Mouse (Mus musculus): Measurements from ENCODE around the gene Znrf2. TPM values are rescaled to one million over a fixed set of nuclear protein-coding genes. Genes with fewer than 3 reads are reported as not detected.
A peak's percentile ranks its signal among the peaks of the same experiment; 100 is the strongest.
"Not testable (repeated sequence)": the region's sequence is repeated elsewhere in the genome, so short reads cannot be mapped to it uniquely, and the experiment has no call there.

Znrf2 gene
- total RNA-seq, 2 experiments from 2014 or later = 8.1 to 9.6 TPM

- intact Hi-C loops (cut with DNase I; ENCODE audit: low total_unique reads) = loop anchor here (10.0 kb wide), 1 partner anchor 111 kb away; no protein-coding TSS in a partner anchor
- DNase-seq = no peak
Measured at GRCm38 (mm10) chr6:54804066-54804864, 12.5 kb upstream of the Znrf2 start.

DNA sequence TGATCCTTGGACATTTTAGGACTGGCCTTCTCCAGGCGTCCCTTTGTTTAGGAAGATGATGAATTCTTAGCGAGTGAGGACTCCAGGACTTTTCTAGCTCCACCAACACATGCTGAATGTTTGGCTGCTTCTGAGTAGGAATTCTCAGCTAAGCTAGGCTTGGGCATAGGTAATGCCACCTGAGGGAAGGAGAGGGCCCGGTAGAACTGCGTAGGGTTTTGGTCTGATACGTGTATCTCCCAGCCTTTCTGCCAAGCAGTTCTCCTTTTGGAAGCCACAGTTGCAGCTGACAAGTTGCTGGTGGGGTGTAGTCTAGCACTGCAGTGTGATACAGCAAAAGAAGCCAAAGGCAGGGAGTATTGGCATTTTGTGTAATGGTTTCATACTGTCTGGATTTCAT is 10.9 kb upstream of the Znrf2 start:
- DNase-seq = no peak
- intact Hi-C loops (cut with DNase I; ENCODE audit: low total_unique reads) = loop anchor here (10.0 kb wide), 1 partner anchor 109 kb away; no protein-coding TSS in a partner anchor

- intact Hi-C loops (cut with DNase I; ENCODE audit: low total_unique reads) = loop anchor here (10.0 kb wide), 1 partner anchor 105 kb away; no protein-coding TSS in a partner anchor
- peak; percentile 23 for DNase-seq
Measured at GRCm38 (mm10) chr6:54809531-54810313, 7.0 kb upstream of the Znrf2 start.

GRCm38 (mm10) chr6:54810314-54810646 is 6.4 kb upstream of the Znrf2 start:
- intact Hi-C loops (cut with DNase I; ENCODE audit: low total_unique reads) = no loop called here
- no peak for DNase-seq

DNA sequence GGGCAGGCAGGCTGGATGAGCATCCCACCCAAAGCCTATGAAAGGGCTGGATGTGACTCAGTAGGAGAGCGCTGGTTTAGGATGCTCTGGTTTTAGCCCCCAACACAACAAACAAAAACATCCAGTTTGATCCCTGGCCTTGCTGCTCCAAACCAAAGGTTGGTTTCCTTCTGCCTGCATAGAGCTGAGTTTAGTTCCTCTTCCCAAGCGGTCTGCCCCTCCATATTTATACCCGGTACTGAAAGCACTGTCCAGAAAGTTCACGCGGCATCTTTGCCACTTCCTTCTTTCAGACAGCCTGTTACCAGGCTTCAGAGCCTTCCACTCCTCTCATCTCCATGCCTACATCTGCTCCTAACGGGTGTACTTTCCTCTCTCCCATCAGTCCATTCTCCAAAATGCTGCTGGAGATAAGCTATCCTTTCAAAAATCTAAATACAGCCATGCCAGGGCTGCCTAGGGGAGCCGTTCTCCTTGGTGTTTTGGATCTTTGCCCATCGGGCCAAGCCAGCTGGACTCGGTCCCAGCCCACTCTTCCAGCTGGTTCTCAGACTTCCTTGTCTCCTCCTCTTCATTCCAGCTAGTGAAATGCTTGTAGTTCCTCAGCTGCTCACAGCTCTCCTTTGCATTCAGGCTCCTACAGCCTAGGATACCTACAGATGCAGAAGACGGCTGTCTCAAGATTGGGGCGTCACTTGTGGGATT is 5.0 kb upstream of the Znrf2 start:
- intact Hi-C loops (cut with DNase I; ENCODE audit: low total_unique reads) = no loop called here
- peak; percentile 45 for DNase-seq

DNA sequence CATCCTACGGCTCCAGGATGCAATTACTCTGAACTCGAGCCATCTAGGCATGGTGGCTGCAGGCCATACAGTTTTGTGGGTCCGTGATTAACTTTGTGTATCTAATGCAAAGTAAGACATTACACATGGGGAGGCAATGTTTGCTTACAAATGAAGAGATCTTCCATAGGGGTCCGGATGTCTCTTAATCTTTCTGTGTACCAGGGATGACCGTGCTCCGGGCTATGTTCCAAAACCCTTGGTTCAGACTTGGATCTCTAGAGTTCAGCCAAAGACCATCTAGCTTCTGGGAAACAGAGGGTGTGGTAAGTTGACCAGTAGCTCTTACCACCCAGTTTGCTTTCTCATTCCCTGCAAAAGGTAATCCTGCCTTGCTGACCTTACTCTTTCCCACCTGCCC is 4.4 kb upstream of the Znrf2 start:
- intact Hi-C loops (cut with DNase I; ENCODE audit: low total_unique reads) = no loop called here
- DNase-seq = peak; percentile 43

- intact Hi-C loops (cut with DNase I; ENCODE audit: low total_unique reads) = no loop called here
Measured at GRCm38 (mm10) chr6:54815428-54816130, 1.1 kb upstream of the Znrf2 start.

GRCm38 (mm10) chr6:54817266-54817767 is 601 bp downstream of the Znrf2 start:
- intact Hi-C loops (cut with DNase I; ENCODE audit: low total_unique reads) = no loop called here

More at GRCm38 (mm10) chr6:54815428-54816130, 1.1 kb upstream of the Znrf2 start:
- no peak for DNase-seq

DNA sequence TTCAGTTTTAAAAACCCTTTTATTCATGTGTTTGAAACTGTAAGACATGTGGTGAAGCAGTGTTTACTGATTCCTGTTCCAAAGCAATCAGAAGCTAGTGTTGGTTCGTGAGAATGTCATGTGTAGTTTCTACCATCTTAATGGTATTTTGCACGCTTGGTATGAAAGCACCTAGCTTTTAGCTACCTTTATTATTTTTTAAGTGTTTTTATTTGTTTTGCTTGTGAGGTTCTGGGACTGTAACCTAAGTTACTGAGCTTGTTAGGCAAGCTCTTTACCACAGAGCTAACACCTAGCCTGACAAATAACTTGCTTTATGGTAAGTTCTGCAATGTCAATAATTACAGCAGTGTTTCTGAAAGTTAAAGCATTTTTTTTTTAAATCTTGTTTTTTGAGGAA is 1.7 kb downstream of the Znrf2 start:
- intact Hi-C loops (cut with DNase I; ENCODE audit: low total_unique reads) = no loop called here
- no peak for DNase-seq

More at GRCm38 (mm10) chr6:54817266-54817767, 601 bp downstream of the Znrf2 start:
- DNase-seq = peak; percentile 56

GRCm38 (mm10) chr6:54819272-54819671 is 2.6 kb downstream of the Znrf2 start:
- intact Hi-C loops (cut with DNase I; ENCODE audit: low total_unique reads) = no loop called here
- no peak for DNase-seq

DNA sequence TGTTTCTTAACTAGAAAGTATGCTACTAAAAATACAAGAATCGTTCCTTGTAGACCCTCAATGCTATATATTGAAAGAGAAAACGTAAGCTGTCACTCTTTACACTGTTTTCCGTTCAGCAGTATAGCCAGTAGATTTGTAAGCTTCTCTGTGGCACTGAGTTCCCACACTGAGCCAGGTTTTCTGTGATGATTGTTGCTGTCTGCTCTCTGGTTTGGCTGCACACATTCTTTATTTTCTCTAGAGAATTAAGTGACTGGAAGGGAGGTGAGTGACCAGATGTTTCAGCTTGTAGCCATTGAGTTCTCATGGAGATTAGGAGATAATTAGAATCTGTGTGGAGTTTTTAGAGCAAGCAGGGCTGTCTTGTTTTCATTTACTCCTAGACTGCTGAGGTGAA is 3.0 kb downstream of the Znrf2 start:
- DNase-seq = no peak
- intact Hi-C loops (cut with DNase I; ENCODE audit: low total_unique reads) = no loop called here

DNA sequence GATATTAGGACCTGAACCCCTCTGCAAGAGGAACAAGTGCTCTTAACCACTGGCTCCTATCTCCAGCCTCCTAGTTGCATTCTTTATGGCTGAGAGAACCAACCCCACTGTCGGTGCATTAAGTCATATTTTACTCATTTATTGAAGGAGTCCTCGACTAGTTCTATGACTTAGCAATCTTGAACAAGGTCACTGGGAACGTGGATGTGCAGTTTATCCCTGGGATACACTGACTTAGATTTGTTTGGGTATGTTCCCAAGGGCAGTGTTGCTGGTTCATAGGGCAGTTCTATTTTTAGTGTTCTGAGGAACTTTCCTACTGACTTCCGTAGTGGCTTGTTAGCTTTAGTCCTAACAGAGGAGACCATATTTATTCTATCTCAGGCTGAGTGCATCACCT is 5.6 kb downstream of the Znrf2 start:
- intact Hi-C loops (cut with DNase I; ENCODE audit: low total_unique reads) = no loop called here
- no peak for DNase-seq

DNA sequence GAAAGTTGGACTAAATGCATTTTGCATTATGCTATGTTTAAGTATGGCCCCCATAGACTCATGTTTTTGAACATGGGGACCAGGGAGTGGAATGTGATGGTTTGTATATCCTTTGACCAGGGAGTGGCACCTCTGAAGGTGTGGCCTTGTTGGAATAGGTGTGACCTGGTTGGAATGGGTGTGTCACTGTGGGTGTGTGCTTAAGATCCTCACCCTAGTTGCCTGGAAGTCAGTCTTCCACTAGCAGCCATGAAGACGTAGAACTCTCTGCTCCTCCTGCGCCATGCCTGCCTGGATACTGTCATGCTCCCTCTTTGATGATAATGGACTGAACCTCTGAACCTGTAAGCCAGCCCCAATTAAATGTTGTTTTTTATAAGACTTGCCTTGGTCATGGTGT is 7.8 kb downstream of the Znrf2 start:
- DNase-seq; intact Hi-C loops (cut with DNase I; ENCODE audit: low total_unique reads): not testable (repeated sequence)

DNA sequence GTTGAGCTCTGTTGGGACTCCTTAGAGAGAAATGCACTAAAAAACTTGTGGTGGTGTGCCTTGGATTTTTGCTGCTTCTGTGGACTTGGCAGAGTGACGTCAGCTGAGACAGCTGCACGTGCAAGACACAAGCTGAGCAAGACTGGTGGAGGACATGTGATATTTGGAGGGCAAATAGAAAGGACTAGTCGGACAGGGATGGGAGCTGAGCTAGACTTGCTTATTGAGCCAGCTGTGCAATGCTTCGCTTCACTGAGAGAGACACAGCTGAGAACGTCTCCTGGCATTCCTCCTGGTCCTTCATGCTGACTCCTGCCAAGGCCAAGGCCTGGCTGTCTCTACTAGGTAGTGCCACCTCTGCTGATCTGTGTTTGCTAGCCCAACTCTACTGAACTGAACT is 10.8 kb downstream of the Znrf2 start:
- DNase-seq = peak; percentile 16

GRCm38 (mm10) chr6:54828274-54828673 is 11.6 kb downstream of the Znrf2 start:
- intact Hi-C loops (cut with DNase I; ENCODE audit: low total_unique reads) = no loop called here
- DNase-seq = no peak

More for the DNA sequence above, 10.8 kb downstream of the Znrf2 start:
- intact Hi-C loops (cut with DNase I; ENCODE audit: low total_unique reads) = no loop called here

- no peak for DNase-seq
- intact Hi-C loops (cut with DNase I; ENCODE audit: low total_unique reads) = no loop called here
Measured at GRCm38 (mm10) chr6:54830048-54830772, 13.5 kb downstream of the Znrf2 start.

- intact Hi-C loops (cut with DNase I; ENCODE audit: low total_unique reads) = no loop called here
- no peak for DNase-seq
Measured at GRCm38 (mm10) chr6:54831069-54831720, 14.5 kb downstream of the Znrf2 start.

- no peak for DNase-seq
- intact Hi-C loops (cut with DNase I; ENCODE audit: low total_unique reads) = no loop called here
Measured at GRCm38 (mm10) chr6:54833427-54833826, 16.7 kb downstream of the Znrf2 start.
